In genomic region chr6:53207361-53207760, GRCm38 (mm10) we compare ENCODE assay signal across 17 mouse cellular contexts.
"Had no signal": no experiment of that assay in that cellular context is flagged by ENCODE, and none has a peak within 500 bp of the region (broad histone marks: within the 10 kb centered on the region; RNA-seq: fewer than 3 reads in every experiment).

No protein-coding gene starts in this region.

- H3K36me3 ChIP-seq: lung, embryonic 15.5 days; midbrain, embryonic 13.5 days; midbrain, embryonic 15.5 days; neural tube, embryonic 13.5 days; stomach, embryonic 15.5 days had no signal

- DNase-seq: lung, adult 2 months; lung, postnatal 14 days; lung, postnatal 36 days; right cerebral cortex, postnatal 14 days; thymus, adult 2 months; thymus, postnatal 25 days; thymus, postnatal 4 days had no signal

- H3K4me3 ChIP-seq: lung, embryonic 15.5 days; megakaryocyte, embryonic 14.5 days; midbrain, embryonic 13.5 days; midbrain, embryonic 15.5 days; myocyte; neural tube, embryonic 13.5 days; stomach, embryonic 15.5 days had no signal

- H3K27ac ChIP-seq: lung, embryonic 15.5 days; macrophage; midbrain, embryonic 13.5 days; midbrain, embryonic 15.5 days; neural tube, embryonic 13.5 days; stomach, embryonic 15.5 days; stomach, postnatal 0 days had no signal

- H3K9me3 ChIP-seq: lung, embryonic 15.5 days; midbrain, embryonic 13.5 days; midbrain, embryonic 15.5 days; neural tube, embryonic 13.5 days; stomach, embryonic 15.5 days had no signal

- H3K4me1 ChIP-seq: megakaryocyte, embryonic 14.5 days; midbrain, embryonic 15.5 days had no signal

- ATAC-seq: lung, postnatal 0 days; midbrain, embryonic 13.5 days; midbrain, embryonic 15.5 days had no signal

- H3K27me3 ChIP-seq: lung, embryonic 15.5 days; midbrain, embryonic 13.5 days; midbrain, embryonic 15.5 days; neural tube, embryonic 13.5 days; stomach, embryonic 15.5 days had no signal
